Mouse (Mus musculus): ENCODE measurements around the gene Tpsb2. TPM values are rescaled to one million over a fixed set of nuclear protein-coding genes. Genes with fewer than 3 reads are reported as not detected.

Gene Tpsb2
- polyA plus RNA-seq, 1 experiment from 2014 or later, result 3.7 TPM

DNA sequence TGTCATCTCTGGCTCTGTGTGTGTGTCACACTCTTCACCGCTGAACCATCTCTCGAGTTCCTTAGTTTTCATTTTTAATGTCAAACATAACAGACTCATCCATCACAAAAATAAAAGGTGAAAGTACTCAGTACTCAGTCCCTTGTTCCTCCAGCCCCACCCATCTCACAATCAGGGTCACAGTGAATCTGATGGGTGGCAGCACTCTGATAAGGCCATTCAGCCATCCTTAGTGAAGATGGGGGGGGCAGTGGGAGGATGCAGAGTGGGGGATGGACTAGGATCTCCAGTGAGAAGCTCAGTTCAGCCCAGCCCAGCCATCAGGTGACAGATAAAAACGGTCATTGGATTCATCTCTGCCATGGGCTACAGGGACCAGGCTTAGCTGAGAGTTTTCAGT is 2.9 kb downstream of the Tpsb2 start, which contains the start of gene Tpsg1:
Gene Tpsg1 (plus strand): TSS at position 301 of the 400 bp plus-strand sequence.
- ATAC-seq (ENCODE audit: insufficient number of reproducible peaks, insufficient read depth, low FRiP score, low TSS enrichment, low read depth), result no peak
- no peaks in the 10 kb centered on the region for H3K36me3 ChIP-seq
- no peak within 1 kb of the TSS for H3K27ac ChIP-seq
- H3K4me2 ChIP-seq, result no peak within 1 kb of the TSS
- whole genome bisulfite sequencing, result 83% methylated on average over 3 of the region's 3 CpGs
- H3K4me3 ChIP-seq, result no peak within 1 kb of the TSS
- H3K4me1 ChIP-seq, result no peaks in the 10 kb centered on the region
- H3K9ac ChIP-seq, result no peak within 1 kb of the TSS
- H3K9me3 ChIP-seq, result no peaks in the 10 kb centered on the region
- no peaks in the 10 kb centered on the region for H3K27me3 ChIP-seq

DNA sequence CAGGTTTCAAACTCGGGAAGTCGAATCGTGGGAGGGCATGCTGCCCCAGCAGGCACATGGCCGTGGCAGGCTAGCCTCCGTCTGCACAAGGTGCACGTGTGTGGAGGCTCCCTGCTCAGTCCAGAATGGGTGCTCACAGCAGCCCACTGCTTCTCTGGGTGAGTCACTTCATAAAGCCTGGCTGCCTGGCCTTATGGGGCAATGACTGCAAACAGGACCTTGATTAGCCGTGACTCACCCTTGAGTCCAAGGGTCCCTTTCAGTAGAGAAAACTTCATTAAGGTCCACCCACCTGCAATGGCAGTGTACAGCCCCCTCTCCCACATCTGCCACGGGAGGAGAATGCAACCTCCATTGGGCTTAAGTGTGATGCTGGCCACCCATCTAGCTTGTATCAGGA is 6.4 kb downstream of the Tpsb2 start:
- no peak overlapping the region for H3K4me2 ChIP-seq
- no peak overlapping the region for H3K27ac ChIP-seq
- no peak overlapping the region for H3K4me3 ChIP-seq
- 77% methylated on average over 8 of the region's 8 CpGs for WGBS
- no peak for ATAC-seq (ENCODE audit: insufficient number of reproducible peaks, insufficient read depth, low FRiP score, low TSS enrichment, low read depth)
- H3K36me3 ChIP-seq, result peaks cover 32% of the 10 kb centered on the region
- H3K9ac ChIP-seq, result no peak overlapping the region
- no peaks in the 10 kb centered on the region for H3K4me1 ChIP-seq
- no peaks in the 10 kb centered on the region for H3K9me3 ChIP-seq
- H3K27me3 ChIP-seq, result no peaks in the 10 kb centered on the region

DNA sequence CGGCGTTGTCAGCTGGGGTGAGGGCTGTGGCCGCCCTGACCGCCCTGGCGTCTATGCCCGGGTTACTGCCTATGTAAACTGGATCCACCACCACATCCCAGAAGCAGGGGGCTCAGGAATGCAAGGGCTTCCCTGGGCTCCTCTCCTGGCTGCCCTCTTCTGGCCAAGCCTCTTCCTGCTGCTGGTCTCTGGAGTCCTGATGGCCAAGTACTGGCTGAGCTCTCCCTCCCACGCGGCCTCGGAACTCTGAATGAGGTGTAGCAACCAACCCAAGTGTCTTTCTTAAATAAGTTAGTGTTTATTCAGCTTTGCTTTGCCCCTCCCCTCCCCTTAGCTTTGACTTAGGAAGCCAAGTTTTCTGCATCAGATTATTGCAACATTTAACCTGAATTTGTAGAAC is 7.9 kb downstream of the Tpsb2 start:
- ATAC-seq (ENCODE audit: insufficient number of reproducible peaks, insufficient read depth, low FRiP score, low TSS enrichment, low read depth), result no peak
- H3K36me3 ChIP-seq, result peaks cover 43% of the 10 kb centered on the region

DNA sequence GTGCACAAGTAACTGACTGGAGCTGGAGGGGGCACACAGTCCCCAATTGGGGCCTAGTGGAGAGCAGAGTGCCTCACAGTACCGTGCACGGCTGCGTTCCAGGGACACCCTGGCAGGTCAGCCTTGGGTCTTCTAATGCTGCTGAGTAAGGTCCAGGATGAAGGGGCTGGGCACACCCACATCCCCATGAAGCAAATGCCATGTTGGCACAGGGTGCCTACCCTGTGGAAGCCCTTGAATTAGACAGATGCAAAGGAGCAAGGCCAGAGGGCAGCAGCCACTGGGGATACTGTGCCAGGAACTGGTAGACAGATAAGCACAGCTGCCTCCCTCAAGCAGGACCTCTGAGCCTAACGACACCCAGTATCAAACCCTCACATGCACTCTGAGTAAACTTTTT is 28.4 kb downstream of the Tpsb2 start:
- H3K27ac ChIP-seq, result no peak overlapping the region
- no peak overlapping the region for H3K4me3 ChIP-seq
- peaks cover 11% of the 10 kb centered on the region for H3K4me1 ChIP-seq
- no peak for ATAC-seq (ENCODE audit: insufficient number of reproducible peaks, insufficient read depth, low FRiP score, low TSS enrichment, low read depth)
- H3K4me2 ChIP-seq, result no peak overlapping the region
- H3K27me3 ChIP-seq, result no peaks in the 10 kb centered on the region
- H3K9ac ChIP-seq, result no peak overlapping the region
- 85% methylated on average over 4 of the region's 4 CpGs for WGBS
- H3K36me3 ChIP-seq, result peaks cover 70% of the 10 kb centered on the region
- H3K9me3 ChIP-seq, result no peaks in the 10 kb centered on the region

More for the DNA sequence above, 7.9 kb downstream of the Tpsb2 start:
- H3K9ac ChIP-seq, result no peak overlapping the region
- no peak overlapping the region for H3K4me2 ChIP-seq
- no peaks in the 10 kb centered on the region for H3K27me3 ChIP-seq
- H3K27ac ChIP-seq, result no peak overlapping the region; the same call in 1 of the 2 replicates
- no peaks in the 10 kb centered on the region for H3K4me1 ChIP-seq
- no peaks in the 10 kb centered on the region for H3K9me3 ChIP-seq
- 46% methylated on average over 9 of the region's 9 CpGs for WGBS
- H3K4me3 ChIP-seq, result no peak overlapping the region

DNA sequence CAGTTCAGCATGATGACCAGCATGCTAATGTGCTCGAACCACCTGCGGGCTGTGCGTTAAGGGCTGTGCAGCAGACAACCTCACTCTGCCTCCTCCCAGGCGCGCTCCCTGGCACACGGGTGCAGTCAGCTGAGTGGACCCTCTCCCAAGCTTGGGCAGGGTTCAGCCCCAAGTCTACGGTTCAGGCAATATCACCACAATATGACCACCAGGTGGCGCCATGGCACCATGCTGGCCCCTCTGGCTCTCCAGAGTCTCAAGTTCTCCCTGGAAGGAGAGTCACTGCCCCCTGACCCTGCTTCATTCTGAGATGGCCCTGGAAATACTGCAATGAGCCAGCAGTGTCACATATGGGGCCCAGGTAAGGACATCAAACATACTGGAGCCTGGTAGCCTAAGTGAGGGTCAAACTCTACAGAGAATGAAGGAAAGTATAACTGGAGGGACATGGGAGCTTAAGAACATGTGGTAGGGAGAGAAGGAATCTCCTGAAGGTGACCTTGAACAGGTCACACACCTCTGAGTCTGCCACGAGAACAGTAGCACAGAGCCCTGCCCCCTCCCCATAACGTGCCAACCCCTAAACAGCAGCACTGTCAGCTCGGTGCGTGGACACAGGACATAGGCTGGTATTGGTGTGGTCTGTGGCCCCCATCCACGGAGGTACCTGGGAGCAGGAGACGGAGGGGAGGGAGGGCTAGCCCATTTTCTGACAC is 31.9 kb downstream of the Tpsb2 start:
- H3K27me3 ChIP-seq, result no peaks in the 10 kb centered on the region
- ATAC-seq (ENCODE audit: insufficient number of reproducible peaks, insufficient read depth, low FRiP score, low TSS enrichment, low read depth), result no peak
- H3K36me3 ChIP-seq, result peaks cover 39% of the 10 kb centered on the region
- H3K9ac ChIP-seq, result no peak overlapping the region
- peaks cover 18% of the 10 kb centered on the region for H3K4me1 ChIP-seq
- WGBS, result 26% methylated on average over 14 of the region's 14 CpGs
- H3K27ac ChIP-seq, result no peak overlapping the region
- H3K4me3 ChIP-seq, result no peak overlapping the region
- H3K4me2 ChIP-seq, result no peak overlapping the region
- H3K9me3 ChIP-seq, result no peaks in the 10 kb centered on the region

DNA sequence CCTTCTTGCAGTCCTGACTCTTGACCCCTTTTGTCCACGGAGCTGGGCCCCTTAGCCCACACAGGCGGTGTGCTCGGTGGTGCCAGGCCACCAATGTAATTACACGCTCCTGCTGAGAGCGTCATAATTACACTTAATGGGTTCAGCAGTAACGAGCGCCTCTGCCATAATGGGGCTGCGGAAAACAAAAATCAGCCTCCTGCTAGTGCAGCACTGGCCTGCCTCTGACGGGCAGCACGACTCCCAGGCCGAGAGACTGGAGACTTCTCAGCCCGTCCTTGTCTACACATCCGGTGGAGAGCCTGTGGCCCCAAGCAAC is 32.4 kb downstream of the Tpsb2 start:
- no peaks in the 10 kb centered on the region for H3K9me3 ChIP-seq
- no peak for ATAC-seq (ENCODE audit: insufficient number of reproducible peaks, insufficient read depth, low FRiP score, low TSS enrichment, low read depth)
- no peak overlapping the region for H3K9ac ChIP-seq
- no peak overlapping the region for H3K4me2 ChIP-seq
- 26% methylated on average over 13 of the region's 13 CpGs for WGBS
- H3K36me3 ChIP-seq, result peaks cover 37% of the 10 kb centered on the region
- peaks cover 18% of the 10 kb centered on the region for H3K4me1 ChIP-seq
- H3K4me3 ChIP-seq, result no peak overlapping the region
- no peaks in the 10 kb centered on the region for H3K27me3 ChIP-seq
- no peak overlapping the region for H3K27ac ChIP-seq

DNA sequence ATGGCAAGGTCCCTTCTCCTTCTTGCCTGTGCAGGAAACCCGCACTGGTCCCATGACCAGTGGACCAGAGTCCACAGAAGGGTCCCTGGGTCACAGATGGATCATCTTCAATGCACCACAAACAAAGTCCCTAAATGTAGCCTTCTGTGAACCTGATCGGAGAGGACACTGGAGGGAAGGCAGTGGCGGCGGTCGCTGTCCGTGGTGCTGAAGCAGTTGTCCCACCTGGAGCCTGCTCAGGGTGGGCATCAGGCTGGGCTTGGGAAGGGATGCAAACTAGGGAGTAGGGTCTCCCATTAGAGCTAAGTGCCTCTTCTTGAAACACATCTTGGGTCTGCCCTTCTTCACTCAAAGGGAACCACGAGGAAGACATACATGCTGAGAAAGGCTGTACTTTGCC is 34.3 kb downstream of the Tpsb2 start:
- no peak for ATAC-seq (ENCODE audit: insufficient number of reproducible peaks, insufficient read depth, low FRiP score, low TSS enrichment, low read depth)
- no peak overlapping the region for H3K4me3 ChIP-seq
- no peak overlapping the region for H3K4me2 ChIP-seq
- H3K9me3 ChIP-seq, result no peaks in the 10 kb centered on the region
- WGBS, result 5% methylated on average over 7 of the region's 7 CpGs
- no peak overlapping the region for H3K27ac ChIP-seq
- H3K36me3 ChIP-seq, result peaks cover 30% of the 10 kb centered on the region
- peaks cover 34% of the 10 kb centered on the region for H3K4me1 ChIP-seq
- no peak overlapping the region for H3K9ac ChIP-seq
- H3K27me3 ChIP-seq, result no peaks in the 10 kb centered on the region

DNA sequence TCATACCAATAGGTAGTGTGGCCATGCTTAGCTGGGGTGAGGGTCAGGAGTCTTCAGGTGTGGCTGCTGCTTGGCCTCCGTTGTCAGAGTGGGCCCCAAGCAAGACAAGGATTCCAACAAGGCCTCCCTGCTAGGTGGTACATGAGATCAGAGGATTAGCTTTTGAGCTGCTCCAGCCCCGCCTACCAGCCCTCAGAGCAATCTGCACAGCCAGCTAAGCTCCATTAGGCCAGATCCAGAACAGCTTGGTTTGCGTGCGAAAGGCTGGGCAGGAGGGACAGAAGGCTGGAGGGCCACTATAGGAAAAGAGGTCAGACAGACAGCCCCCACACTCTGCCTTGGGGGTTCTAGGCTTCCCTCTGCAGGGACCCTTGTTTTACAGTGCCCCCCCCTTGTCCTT is 35.4 kb downstream of the Tpsb2 start:
- no peak for ATAC-seq (ENCODE audit: insufficient number of reproducible peaks, insufficient read depth, low FRiP score, low TSS enrichment, low read depth)

DNA sequence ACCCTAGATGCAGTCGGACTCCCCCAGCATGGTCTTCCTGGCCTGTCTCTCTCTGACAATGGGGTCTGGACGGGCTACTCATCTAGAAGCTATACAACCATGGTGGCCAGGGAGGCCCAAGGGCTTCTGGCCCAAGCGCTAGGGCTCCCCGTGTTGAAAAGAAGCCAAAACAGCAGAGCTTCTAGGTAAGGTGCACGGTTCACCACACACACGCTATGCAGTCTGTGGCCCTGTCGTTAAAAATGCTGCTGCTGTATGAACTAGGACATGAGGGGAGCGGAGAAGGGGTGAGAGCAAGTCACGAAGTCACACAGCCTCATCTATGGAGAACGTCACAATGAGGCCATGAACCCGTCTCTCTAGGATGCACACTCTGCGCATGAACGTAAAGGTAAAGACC is 36.1 kb downstream of the Tpsb2 start:
- peaks cover 52% of the 10 kb centered on the region for H3K4me1 ChIP-seq
- no peaks in the 10 kb centered on the region for H3K27me3 ChIP-seq

More for the DNA sequence above, 35.4 kb downstream of the Tpsb2 start:
- no peaks in the 10 kb centered on the region for H3K27me3 ChIP-seq
- H3K27ac ChIP-seq, result no peak overlapping the region
- H3K9me3 ChIP-seq, result no peaks in the 10 kb centered on the region
- H3K36me3 ChIP-seq, result peaks cover 23% of the 10 kb centered on the region
- H3K9ac ChIP-seq, result no peak overlapping the region
- H3K4me1 ChIP-seq, result peaks cover 44% of the 10 kb centered on the region
- no peak overlapping the region for H3K4me3 ChIP-seq
- H3K4me2 ChIP-seq, result no peak overlapping the region
- 36% methylated on average over 4 of the region's 4 CpGs for WGBS

DNA sequence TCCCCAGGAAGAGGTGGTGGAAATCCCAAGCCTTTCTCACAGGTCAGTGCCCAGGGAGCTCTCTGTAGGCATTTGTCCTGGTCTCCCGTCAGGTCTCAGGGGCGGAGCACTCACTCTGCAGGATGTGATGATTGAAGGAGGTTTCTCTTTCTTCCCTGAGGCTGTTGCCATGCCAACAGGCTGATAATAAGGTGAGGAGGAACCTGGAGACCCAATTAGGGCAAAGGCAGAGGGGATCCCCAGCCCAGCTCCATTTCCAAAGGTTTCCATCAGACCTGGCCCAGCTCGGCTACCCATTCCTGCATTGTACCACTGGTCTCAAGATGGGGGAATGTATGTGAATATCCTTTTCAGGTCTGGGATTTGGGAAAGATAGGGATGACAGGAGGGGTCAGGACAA is 38.1 kb downstream of the Tpsb2 start:
- no peak overlapping the region for H3K4me2 ChIP-seq
- no peak for ATAC-seq (ENCODE audit: insufficient number of reproducible peaks, insufficient read depth, low FRiP score, low TSS enrichment, low read depth)
- H3K9me3 ChIP-seq, result no peaks in the 10 kb centered on the region
- H3K4me1 ChIP-seq, result peaks cover 61% of the 10 kb centered on the region
- H3K36me3 ChIP-seq, result 0 out of 2 replicates have a peak, but pooled peaks cover 11% of the 10 kb centered on the region
- WGBS, result 35% methylated on average over 3 of the region's 3 CpGs
- H3K27me3 ChIP-seq, result no peaks in the 10 kb centered on the region
- H3K4me3 ChIP-seq, result no peak overlapping the region
- no peak overlapping the region for H3K9ac ChIP-seq
- H3K27ac ChIP-seq, result no peak overlapping the region

More for the DNA sequence above, 36.1 kb downstream of the Tpsb2 start:
- Histone ChIP-seq H3K9me3 (no peaks in the 10 kb centered on the region), H3K27ac (no peak overlapping the region), H3K4me3 (no peak overlapping the region), H3K4me2 (no peak overlapping the region), H3K9ac (no peak overlapping the region), H3K36me3 (peaks cover 15% of the 10 kb centered on the region; the same call in 1 of the 2 replicates)
- 85% methylated on average over 13 of the region's 13 CpGs for WGBS
- ATAC-seq (ENCODE audit: insufficient number of reproducible peaks, insufficient read depth, low FRiP score, low TSS enrichment, low read depth), result no peak

DNA sequence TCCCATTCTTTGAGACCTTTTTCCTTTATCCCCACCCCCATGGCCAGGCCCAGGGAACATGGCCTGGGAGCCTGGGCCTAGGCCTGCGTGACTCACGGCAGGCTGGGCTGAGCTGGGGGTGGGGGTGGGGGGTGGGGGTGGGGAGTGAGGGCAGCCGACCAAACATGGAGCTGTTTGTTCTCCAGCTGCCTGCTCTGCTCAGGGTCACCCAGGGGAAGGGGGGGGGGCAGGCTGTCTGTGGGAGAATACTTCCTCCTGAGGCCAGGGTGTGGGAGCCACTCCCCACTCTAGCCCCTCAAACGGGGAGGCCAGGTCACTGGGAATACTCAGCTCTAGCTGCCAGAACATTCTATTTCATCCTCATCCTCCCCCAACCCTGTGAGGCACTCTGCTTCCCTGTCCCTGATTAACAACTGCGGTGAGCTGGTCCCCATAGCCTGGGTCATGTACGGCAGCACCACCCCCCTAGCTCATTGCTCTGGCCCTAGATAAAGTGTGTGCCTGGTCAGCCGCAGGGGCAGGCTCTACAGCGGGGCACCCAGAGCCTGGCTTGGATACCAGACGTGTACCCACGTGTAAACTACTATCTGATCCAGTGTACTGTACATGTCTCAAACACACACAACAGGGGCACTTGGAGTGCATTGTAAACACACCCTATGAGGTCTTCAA is 39.3 kb downstream of the Tpsb2 start:
- no peak overlapping the region for H3K9ac ChIP-seq
- 0 out of 2 replicates have a peak, but pooled peaks have one; percentile 3 for ATAC-seq (ENCODE audit: insufficient number of reproducible peaks, insufficient read depth, low FRiP score, low TSS enrichment, low read depth)
- 14% methylated on average over 10 of the region's 10 CpGs for WGBS
- no peak overlapping the region for H3K4me3 ChIP-seq
- H3K36me3 ChIP-seq, result 0 out of 2 replicates have a peak, but pooled peaks cover 11% of the 10 kb centered on the region
- H3K9me3 ChIP-seq, result no peaks in the 10 kb centered on the region
- no peaks in the 10 kb centered on the region for H3K27me3 ChIP-seq
- peak overlapping the region; percentile 7; the same call in 1 of the 2 replicates for H3K4me2 ChIP-seq
- no peak overlapping the region for H3K27ac ChIP-seq
- H3K4me1 ChIP-seq, result peaks cover 62% of the 10 kb centered on the region

DNA sequence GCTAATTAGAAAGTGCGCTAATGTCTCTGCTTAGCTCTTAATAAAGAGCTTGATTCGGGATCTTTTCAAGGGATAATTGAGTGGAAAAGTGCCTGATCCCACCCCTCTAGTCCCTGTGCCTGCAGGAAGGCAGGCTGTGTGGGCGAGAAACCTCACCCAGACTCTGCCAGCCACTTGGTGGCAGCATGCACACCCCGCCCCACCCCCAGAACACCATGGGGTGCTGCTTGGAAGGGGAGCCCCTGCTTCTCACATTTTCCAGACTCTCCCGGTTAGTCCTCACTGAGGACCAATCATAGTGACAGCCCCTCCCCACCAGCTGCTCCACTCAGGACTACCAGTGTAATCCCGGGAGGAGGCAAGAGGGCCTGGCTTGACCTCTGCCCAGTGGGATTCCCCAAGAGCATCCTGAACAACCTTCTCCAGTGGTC is 39.9 kb downstream of the Tpsb2 start:
- Histone ChIP-seq H3K27me3 (no peaks in the 10 kb centered on the region), H3K9ac (no peak overlapping the region), H3K9me3 (no peaks in the 10 kb centered on the region), H3K4me1 (peaks cover 69% of the 10 kb centered on the region), H3K36me3 (0 out of 2 replicates have a peak, but pooled peaks cover 11% of the 10 kb centered on the region), H3K4me2 (0 out of 2 replicates have a peak overlapping the region, but pooled peaks have one; percentile 7), H3K4me3 (no peak overlapping the region), H3K27ac (no peak overlapping the region; the same call in 1 of the 2 replicates)
- WGBS, result 23% methylated on average over 6 of the region's 6 CpGs
- ATAC-seq (ENCODE audit: insufficient number of reproducible peaks, insufficient read depth, low FRiP score, low TSS enrichment, low read depth), result no peak

Data from embryonic facial prominence, embryonic 13.5 days (tissue).